Mouse (Mus musculus) kidney, embryonic 16.5 days (tissue): Measurements from ENCODE around the gene Vipr1. TPM values are rescaled to one million over a fixed set of nuclear protein-coding genes. Genes with fewer than 3 reads are reported as not detected.
A peak's percentile ranks its signal among the peaks of the same experiment; 100 is the strongest.

ENCODE experiments used
- ATAC-seq: fragments of 200-750 bp; cut with Nextera tagmentation; 2 replicates; pipeline ENCODE4 v1.8.0; 2017; ENCODE audit warnings: moderate TSS enrichment; ENCODE audit not compliant: low FRiP score, low TSS enrichment
- H3K27ac ChIP-seq: fragments of 300-500 bp; sonication (generic); 2 replicates; pipeline ENCODE4 v1.5.1; 2014; ENCODE audit warnings: low read length
- H3K27me3 ChIP-seq: fragments of 300-500 bp; sonication (generic); 2 replicates; pipeline ENCODE4 v1.6.1; 2014; ENCODE audit warnings: low read length, control low read depth, mixed read lengths; ENCODE audit not compliant: insufficient read depth
- H3K36me3 ChIP-seq: fragments of 300-500 bp; sonication (generic); 2 replicates; pipeline ENCODE4 v1.6.1; 2014; ENCODE audit warnings: low read length, control low read depth, mixed read lengths; ENCODE audit not compliant: insufficient read depth
- H3K4me1 ChIP-seq: fragments of 300-500 bp; sonication (generic); 2 replicates; pipeline ENCODE4 v1.6.1; 2014; ENCODE audit warnings: low read length, control low read depth, mixed read lengths; ENCODE audit not compliant: insufficient read depth
- H3K4me2 ChIP-seq: fragments of 300-500 bp; sonication (generic); replicated peaks from 2 replicates; pipeline ENCODE4 v1.6.1; 2014; ENCODE audit warnings: low read depth, low read length
- H3K4me3 ChIP-seq: fragments of 300-500 bp; sonication (generic); 2 replicates; pipeline ENCODE4 v1.5.1; 2014; ENCODE audit warnings: mild to moderate bottlenecking, low read length
- H3K9ac ChIP-seq: fragments of 300-500 bp; sonication (generic); replicated peaks from 2 replicates; pipeline ENCODE4 v1.6.1; 2014; ENCODE audit warnings: low read length
- H3K9me3 ChIP-seq: fragments of 300-500 bp; sonication (generic); 2 replicates; pipeline ENCODE4 v1.6.1; 2016; ENCODE audit warnings: low read length, control low read depth
- WGBS: fragments of 180-500 bp; shearing (Covaris S2); extraction: QIAGEN DNeasy Blood & Tissue Kit; methylation state at CpG from one replicate; pipeline ENCODE4 v1.1.7; 2014; 5-methylcytosine and 5-hydroxymethylcytosine counted together
- polyA plus RNA-seq: library from polyadenylated mRNA; unstranded; fragments of >200 nt; fragmentation: Nextera tagmentation; extraction: Ambion mirVana; gene quantifications from 2 replicates; pipeline ENCODE4 v1.2.1, GENCODE M21; 2015

Vipr1 gene
- polyA plus RNA-seq, 1 experiment from 2014 or later: 0.04 TPM

DNA sequence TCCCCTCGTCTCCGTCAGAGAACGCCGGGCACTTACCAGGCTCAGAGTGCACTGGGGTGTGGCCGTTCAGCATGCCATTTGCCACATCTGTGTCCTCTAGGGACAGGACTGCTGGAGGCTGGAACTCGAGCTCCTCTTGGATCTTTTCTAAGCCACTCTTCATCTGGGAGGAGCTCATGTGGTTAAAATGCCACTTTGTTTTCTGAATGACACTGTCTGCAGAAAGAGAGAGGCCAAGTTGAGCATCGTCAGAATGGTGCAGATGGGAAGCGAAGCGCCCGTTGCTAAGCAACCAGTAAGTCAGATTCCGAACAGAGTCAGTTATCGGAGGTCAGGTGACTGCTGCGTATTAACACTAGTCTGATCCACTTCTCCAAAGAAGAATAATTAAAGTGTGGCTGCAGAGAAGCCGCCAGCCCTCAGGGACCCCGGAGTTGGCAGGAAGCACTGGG lies 47.7 kb downstream of the Vipr1 start:
- Histone ChIP-seq H3K4me2 (no peak overlapping the region), H3K9me3 (no peaks in the 10 kb centered on the region), H3K4me3 (no peak overlapping the region), H3K27me3 (no peaks in the 10 kb centered on the region), H3K36me3 (peaks cover 14% of the 10 kb centered on the region), H3K27ac (no peak overlapping the region), H3K4me1 (no peaks in the 10 kb centered on the region), H3K9ac (no peak overlapping the region)
- no peak for ATAC-seq
- 54% methylated on average over 15 of the region's 15 CpGs for WGBS

DNA sequence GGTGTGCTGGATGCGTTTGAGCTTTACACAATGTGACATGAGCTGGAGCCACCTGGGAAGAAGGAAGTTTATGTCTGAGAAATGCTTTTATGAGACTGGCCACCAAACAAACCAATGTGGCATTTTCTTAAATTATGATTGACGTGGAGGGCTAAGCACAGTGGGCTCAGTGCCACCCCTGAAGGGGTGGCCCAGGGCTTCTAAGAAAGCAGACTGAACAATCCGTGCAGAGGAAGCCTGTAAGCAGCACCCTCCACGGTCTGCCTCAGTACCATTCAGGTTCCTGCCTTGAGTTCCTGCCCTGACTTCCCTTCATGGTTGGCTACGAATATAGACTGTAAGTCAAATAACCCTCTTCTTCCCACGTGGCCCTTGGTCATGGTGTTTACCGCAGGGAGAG lies 48.2 kb downstream of the Vipr1 start:
- WGBS: 86% methylated on average over 7 of the region's 7 CpGs
- no peak for ATAC-seq
- H3K4me1 ChIP-seq: no peaks in the 10 kb centered on the region
- no peak overlapping the region for H3K9ac ChIP-seq
- H3K27me3 ChIP-seq: no peaks in the 10 kb centered on the region
- H3K27ac ChIP-seq: no peak overlapping the region
- no peak overlapping the region for H3K4me2 ChIP-seq
- H3K4me3 ChIP-seq: no peak overlapping the region
- peaks cover 12% of the 10 kb centered on the region; the same call in 1 of the 2 replicates for H3K36me3 ChIP-seq
- no peaks in the 10 kb centered on the region for H3K9me3 ChIP-seq

DNA sequence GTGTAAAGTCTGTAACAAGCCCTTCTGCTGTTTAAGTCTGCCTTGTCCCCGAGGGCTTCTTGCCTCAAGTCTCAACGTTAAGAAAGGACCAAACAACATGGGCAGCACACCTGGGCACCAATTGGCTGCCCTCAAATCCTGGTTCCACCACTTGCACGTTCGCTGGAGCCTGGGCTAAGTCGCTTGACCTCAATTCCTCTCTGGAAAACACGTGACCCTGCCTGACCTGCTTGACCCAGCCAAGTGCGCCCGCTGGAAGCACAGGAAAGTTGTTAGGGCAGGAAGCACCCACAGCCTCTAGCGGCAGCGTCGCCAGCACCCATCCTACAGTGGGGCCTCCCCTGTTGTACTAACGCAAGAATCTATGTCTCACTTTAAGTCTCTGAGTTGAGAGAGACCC lies 52.2 kb downstream of the Vipr1 start:
- Histone ChIP-seq H3K4me2 (no peak overlapping the region), H3K4me1 (no peaks in the 10 kb centered on the region), H3K27me3 (no peaks in the 10 kb centered on the region), H3K4me3 (no peak overlapping the region), H3K27ac (no peak overlapping the region), H3K36me3 (peaks cover 6% of the 10 kb centered on the region; the same call in 1 of the 2 replicates), H3K9me3 (no peaks in the 10 kb centered on the region), H3K9ac (no peak overlapping the region)
- no peak for ATAC-seq
- 70% methylated on average over 12 of the region's 12 CpGs for WGBS

DNA sequence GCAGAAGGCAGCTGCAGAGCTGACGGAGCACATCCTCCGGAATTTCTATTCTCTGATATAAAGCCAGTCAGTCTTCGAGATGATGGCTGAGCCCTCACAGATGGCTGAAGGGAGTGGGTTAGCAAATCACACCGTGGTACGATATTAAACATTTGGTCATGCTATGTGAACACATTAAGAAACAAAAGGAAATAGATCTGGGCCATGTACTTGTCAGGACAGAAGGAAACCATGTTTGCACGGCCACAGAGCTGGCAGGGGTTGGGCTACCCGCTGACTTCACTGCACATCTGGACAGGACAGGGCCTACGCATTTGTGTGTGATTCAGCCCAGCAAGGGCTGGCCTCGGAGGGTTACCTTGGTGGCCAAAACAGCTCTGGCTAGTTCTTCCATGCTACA lies 54.1 kb downstream of the Vipr1 start:
- H3K27me3 ChIP-seq: no peaks in the 10 kb centered on the region
- H3K9ac ChIP-seq: no peak overlapping the region
- ATAC-seq: no peak
- no peak overlapping the region for H3K4me2 ChIP-seq
- no peak overlapping the region for H3K4me3 ChIP-seq
- no peaks in the 10 kb centered on the region for H3K9me3 ChIP-seq
- 88% methylated on average over 9 of the region's 9 CpGs for WGBS
- no peaks in the 10 kb centered on the region for H3K4me1 ChIP-seq
- no peak overlapping the region for H3K27ac ChIP-seq
- peaks cover 6% of the 10 kb centered on the region; the same call in 1 of the 2 replicates for H3K36me3 ChIP-seq

DNA sequence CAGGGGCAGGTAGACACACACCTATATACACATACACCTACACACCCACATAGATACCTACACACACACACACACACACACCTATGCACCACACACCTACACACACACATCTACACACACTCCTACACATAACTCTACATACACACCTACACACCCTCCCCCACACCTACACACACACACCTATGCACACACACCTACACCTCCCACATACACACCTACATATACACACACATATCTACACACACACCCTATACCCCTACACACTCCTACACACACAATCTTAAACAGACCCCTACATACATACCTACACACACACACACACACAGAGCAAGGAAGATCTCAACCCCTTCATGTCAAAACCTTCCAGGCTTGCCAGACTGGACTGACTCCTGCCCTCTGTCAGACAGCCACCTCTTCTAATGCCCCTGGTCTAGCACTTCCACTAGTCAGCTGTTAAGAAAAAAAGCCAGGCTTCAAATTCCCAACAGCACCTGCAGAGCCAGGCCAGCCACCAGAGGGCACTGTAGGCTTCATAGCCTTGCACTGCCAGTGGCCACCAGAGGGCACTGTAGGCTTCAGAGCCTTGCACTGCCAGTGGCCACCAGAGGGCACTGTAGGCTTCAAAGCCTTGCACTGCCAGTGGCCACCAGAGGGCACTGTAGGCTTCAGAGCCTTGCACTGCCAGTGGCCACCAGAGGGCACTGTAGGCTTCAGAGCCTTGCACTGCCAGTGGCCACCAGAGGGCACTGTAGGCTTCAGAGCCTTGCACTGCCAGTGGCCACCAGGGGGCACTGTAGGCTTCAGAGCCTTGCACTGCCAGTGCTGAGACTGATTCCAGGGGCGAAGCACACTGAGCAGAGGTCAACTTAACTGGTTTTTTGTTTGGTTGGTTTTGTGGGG lies 54.9 kb downstream of the Vipr1 start:
- Histone ChIP-seq H3K36me3 (peaks cover 6% of the 10 kb centered on the region; the same call in 1 of the 2 replicates), H3K9me3 (no peaks in the 10 kb centered on the region), H3K4me3 (no peak overlapping the region), H3K9ac (no peak overlapping the region), H3K27ac (no peak overlapping the region), H3K4me1 (no peaks in the 10 kb centered on the region), H3K27me3 (no peaks in the 10 kb centered on the region), H3K4me2 (no peak overlapping the region)
- peak; percentile 31; the same call in 1 of the 2 replicates for ATAC-seq
- WGBS: 86% methylated on average over 1 of the region's 1 CpGs

DNA sequence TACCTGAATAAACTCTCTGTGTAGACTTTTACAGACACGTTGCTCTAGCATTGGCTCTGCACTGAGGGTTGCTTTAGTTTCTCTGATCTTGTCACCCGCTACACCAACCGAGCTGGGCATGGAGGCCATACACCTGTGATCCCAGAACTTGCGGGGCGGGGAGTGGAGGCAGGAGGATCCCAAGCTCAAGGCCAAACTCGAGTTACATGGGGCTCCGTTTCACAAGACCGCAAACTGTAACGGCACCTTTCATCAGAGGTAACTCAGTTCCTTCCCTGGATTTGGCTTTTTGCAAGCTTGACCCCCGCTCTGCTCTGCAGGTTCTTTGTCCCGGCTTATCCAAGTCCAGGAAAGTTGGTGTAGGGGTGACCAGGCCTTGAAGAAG lies 61.7 kb downstream of the Vipr1 start:
- Histone ChIP-seq H3K9me3 (no peaks in the 10 kb centered on the region), H3K27me3 (no peaks in the 10 kb centered on the region), H3K9ac (peak overlapping the region; percentile 85), H3K4me3 (peak overlapping the region; percentile 90), H3K36me3 (no peaks in the 10 kb centered on the region), H3K27ac (peak overlapping the region; percentile 84; the same call in 1 of the 2 replicates), H3K4me2 (peak overlapping the region; percentile 95), H3K4me1 (peaks cover 24% of the 10 kb centered on the region)
- no peak for ATAC-seq
- 21% methylated on average over 11 of the region's 11 CpGs for WGBS

DNA sequence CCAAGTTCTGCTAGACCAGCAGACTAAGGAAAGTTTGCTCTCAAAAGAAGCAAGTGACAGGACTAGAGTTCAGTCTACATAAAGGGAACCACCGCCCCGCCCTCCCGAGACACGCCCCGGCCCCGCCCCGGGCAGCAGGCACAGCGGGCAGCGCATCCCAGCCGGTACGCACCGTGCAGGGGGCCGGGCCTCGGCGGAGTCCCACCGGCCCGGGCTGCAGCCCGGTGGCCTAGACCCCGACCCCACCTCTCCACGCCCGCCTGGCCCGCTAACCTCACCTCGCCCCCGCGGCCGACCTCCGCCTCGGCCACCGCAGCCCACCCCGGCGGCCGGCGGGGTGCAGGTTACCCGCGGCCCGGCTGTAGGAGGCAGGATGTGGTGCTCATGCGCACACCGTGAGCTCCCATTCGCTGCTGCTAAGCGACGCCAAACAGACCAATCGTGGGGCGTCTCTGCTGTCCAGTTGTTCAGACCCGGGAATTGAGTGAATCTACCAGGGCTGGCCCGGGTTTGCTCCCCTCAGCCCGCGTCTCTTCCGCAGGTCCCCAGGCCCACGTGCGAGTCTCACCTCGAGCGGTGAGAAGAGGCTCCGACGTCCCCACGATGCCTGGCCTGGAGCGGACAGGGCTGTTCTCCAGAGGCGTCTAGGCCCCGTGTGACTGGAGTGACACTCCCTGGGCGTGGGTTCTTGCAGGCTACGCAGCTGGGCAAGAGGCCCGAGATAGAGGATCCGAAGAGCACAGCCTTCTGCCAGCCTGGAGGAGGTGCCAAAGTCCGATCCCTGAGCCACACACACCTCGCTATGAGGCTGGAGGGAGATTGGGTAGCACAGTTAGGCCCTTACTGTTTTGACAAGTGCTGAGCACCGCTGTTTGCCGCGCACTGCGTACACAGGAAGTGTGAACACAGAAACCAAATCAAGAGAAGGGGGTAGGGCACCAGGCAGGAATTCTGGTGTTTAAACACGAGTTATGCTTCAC lies 62.4 kb downstream of the Vipr1 start, which contains the start of gene Sec22c:
TSS of gene Sec22c (minus strand) at position 845 of the 980 bp plus-strand sequence.
- Histone ChIP-seq H3K4me1 (peaks cover 29% of the 10 kb centered on the region), H3K4me2 (peak within 1 kb of the TSS; percentile 95), H3K27me3 (no peaks in the 10 kb centered on the region), H3K4me3 (peak within 1 kb of the TSS; percentile 90), H3K27ac (peak within 1 kb of the TSS; percentile 84), H3K9ac (peak within 1 kb of the TSS; percentile 85), H3K36me3 (no peaks in the 10 kb centered on the region), H3K9me3 (no peaks in the 10 kb centered on the region)
- WGBS: 2% methylated on average over 60 of the region's 69 CpGs
- ATAC-seq: peak; percentile 97

DNA sequence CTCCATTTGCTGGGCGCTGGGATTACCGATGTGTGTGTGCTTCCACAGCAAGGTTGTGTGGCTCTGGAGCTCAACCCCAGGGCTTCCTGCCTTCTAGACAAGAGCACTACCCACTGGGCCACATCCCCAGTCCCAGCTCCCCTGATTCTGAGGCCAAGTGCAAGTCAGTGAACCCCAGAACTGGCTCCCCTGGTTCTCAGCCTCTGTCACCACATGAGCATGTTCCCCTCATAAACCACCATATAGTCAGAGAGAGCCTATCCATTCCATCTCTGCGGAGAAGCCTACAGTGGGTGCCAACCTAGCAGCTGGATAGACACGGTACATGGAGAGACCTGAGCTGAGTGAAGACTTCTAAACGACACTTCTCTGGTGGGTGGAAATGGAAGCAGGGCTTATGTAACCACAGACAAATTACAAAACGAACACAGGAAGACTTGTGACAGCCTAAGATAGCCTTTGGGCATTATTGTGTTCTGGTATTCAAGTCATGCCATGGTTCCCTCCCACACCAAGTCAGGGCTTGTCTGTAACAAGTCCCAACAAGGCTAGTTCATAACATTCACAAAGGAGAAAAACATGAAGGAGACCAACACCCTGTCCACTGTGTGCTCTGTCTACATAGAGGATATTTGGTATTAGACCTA lies 63.6 kb downstream of the Vipr1 start:
- H3K36me3 ChIP-seq: no peaks in the 10 kb centered on the region
- no peaks in the 10 kb centered on the region for H3K9me3 ChIP-seq
- H3K27ac ChIP-seq: no peak overlapping the region
- H3K27me3 ChIP-seq: no peaks in the 10 kb centered on the region
- no peak overlapping the region for H3K4me3 ChIP-seq
- H3K4me2 ChIP-seq: no peak overlapping the region
- WGBS: 76% methylated on average over 6 of the region's 6 CpGs
- no peak overlapping the region for H3K9ac ChIP-seq
- H3K4me1 ChIP-seq: peaks cover 33% of the 10 kb centered on the region
- ATAC-seq: no peak

DNA sequence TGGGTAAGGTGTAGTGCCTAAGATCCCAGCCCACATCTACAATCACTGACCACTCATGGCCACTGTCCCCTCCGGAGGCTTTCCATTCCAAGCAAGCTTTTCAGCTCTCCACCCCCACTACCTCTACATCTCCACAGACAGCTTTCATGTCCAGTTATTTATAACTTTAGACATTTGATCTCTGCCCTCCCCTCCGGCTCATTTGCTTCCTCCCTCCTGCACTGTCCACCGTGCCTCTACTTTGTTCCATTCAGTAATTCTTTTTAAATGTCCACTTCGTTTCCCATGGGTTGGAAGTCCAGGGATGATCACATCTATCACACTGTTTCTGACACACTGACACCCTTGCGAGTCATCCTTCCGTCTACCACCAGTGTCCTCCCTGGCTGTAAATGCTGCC lies 65.3 kb downstream of the Vipr1 start:
- Histone ChIP-seq H3K4me2 (no peak overlapping the region), H3K27ac (no peak overlapping the region)

More for the DNA sequence above, 65.3 kb downstream of the Vipr1 start:
- Histone ChIP-seq H3K9ac (no peak overlapping the region; the same call in 1 of the 2 replicates), H3K36me3 (peaks cover 5% of the 10 kb centered on the region; the same call in 1 of the 2 replicates), H3K27me3 (no peaks in the 10 kb centered on the region), H3K9me3 (no peaks in the 10 kb centered on the region), H3K4me3 (no peak overlapping the region), H3K4me1 (peaks cover 50% of the 10 kb centered on the region)
- WGBS: 23% methylated on average over 6 of the region's 6 CpGs
- no peak for ATAC-seq
